Mouse (Mus musculus) ES-Bruce4 (cell line): ENCODE results near the gene Hmgb4.

ENCODE experiments used
- CTCF ChIP-seq: IDR thresholded peaks from one replicate; pipeline ENCODE4 v1.8.1; 2011; ENCODE audit warnings: low read depth, low read length
- EP300 ChIP-seq: IDR thresholded peaks from 2 replicates; pipeline ENCODE4 v1.6.1; 2011; ENCODE audit warnings: low read depth, low read length; ENCODE audit not compliant: insufficient read depth
- POLR2A ChIP-seq: IDR thresholded peaks from one replicate; pipeline ENCODE4 v1.8.1; 2011; ENCODE audit warnings: low read length; ENCODE audit not compliant: insufficient read depth

- TF ChIP-seq POLR2A (no peak), CTCF (no peak), EP300 (no peak)
These were observed 27.3 kb upstream of the Hmgb4 start for GRCm38 (mm10) chr4:128288095-128288494.
